Mouse (Mus musculus) frontal cortex, adult (tissue): Measurements from ENCODE around the gene Fam240b.

ENCODE experiments used
- ATAC-seq: cut with Nextera tagmentation; 2 replicates; pipeline ENCODE4 v1.9.2; 2017; ENCODE audit warnings: mild to moderate bottlenecking, moderate library complexity, mixed read lengths; ENCODE audit not compliant: low TSS enrichment

The Fam240b gene

DNA sequence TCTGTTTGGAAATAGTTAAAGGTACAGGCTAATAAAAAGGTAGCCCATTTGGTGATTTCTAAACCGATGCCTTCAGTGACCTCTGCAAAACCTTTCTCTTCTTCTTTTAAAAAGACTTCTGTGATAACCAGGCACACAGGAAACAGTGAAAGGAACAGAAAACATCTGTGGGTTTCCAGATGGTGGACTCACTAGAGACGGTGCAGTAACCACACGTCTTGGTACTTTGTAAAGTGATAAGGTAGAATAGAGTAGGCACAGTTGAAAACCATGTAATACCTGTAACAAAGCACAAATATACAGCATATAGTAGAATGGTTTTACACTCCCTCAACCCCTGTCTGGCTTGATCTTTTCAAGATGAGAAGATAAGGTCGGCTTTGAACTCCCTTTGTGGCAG is 57.0 kb downstream of the Fam240b start:
- ATAC-seq: no peak

DNA sequence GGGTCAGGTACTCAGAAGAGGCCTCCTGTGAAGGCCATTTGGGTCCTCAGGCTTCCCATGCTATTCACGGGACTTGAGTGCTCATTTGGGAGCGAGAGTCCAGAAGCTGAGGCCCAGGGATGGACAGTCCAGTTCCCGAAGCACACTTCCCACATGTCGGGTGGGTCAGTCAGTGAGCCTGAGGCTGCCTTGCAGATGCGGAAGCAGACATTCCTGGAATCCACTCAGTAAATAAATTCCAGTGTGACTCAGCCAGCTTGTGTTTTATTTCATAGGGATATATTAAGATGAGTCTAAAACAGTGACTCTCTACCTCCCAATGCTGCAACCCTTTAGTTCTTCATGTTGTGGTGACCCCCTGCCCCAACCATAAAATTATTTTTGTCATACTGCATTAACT is 58.1 kb downstream of the Fam240b start:
- no peak for ATAC-seq

DNA sequence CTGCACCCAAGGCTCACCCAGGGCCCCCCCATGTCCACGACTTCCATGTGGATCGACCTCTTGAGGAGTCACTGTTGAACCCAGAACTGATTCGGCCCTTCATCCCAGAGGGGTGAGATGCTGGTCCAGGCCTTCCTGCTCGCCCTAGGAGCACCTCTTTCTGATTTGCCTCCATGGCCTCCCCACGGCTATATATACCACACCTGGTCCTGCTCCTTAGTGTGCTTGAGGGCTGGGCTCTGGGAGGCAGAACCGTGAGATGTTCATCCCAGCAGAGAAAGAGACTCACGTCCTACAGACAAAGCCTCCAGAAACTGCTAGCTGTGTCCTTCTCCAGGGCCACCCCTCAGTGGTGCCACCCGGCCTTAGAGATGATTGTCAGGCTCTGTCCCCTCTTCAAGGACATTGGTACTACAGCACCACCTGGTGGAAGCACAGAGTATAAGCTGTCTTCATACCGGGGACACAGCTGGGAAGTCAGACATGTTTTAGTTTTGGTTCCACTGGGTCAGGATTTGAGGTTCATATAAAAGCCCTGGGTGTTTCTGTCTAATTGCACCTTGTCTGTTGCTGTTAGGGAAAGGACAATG is 58.6 kb downstream of the Fam240b start:
- ATAC-seq: peak; percentile 90

DNA sequence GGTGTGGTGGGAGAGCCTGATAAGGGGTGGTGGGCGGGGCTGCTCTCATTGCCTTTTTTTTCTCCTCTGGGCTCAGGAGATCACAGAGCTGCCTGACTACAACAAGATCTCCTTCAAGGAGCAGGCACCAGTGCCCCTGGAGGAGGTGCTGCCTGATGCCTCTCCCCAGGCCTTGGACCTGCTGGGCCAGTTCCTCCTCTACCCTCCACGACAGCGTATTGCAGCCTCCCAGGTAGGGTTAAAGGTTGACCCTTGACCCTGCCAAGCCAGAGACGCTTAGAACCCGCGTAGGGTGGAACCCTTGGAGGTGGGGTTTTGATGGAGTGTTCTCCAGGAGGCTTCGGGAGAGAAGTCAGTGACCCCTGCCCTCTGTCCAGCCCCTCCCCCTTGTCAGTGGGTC is 59.8 kb downstream of the Fam240b start:
- no peak for ATAC-seq

DNA sequence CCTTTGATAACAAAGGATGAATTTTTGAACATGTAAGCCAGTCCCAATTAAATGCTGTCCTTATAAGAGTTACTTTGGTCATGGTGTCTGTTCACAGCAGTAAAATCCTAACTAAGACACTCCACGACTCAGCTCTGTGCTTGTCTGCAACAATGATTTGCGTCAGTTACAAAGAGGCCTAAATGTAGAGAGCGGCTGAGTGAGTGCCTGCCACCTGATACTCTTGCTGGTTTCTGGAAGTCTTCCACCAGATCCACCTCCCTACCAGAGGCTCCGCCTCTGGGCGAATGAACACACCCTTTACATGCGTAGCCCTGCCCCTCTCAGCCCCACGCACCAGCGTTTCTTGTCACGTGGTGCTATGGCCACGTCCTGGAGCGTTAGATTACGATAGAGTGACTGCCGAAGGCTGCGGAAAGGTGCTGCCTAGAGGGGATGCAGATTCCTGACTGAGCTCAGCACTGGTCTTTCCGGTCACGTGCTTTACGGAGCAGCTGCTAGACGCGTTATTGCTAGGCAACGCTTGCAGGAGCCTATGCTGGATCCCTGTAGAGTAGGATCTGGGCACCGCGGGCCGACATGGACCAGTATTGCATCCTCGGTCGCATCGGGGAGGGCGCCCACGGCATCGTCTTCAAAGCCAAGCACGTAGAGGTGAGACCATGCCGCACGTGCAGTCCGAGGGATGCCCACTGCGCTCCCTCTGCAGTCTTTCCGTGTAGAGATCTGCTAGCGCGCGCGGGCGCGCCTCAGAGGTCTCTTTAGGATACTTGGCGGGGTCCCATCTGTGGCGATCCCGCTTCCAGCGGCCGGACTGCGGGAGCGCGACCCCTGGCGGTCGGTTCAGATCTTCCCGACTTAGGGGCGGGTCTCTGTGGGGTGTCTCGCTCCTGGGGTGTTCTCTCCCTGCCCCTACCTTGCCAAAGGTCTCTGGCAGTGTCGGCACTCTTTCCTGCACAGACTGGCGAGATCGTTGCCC is 65.3 kb downstream of the Fam240b start, which contains the start of gene Cdk20:
Gene Cdk20 (plus strand): TSS at position 298 of the 979 bp plus-strand sequence.
- peak; percentile 95 for ATAC-seq
